Mouse (Mus musculus) midbrain, embryonic 16.5 days (tissue): Measurements from ENCODE around the gene Akap13. TPM values are rescaled to one million over a fixed set of nuclear protein-coding genes. Genes with fewer than 3 reads are reported as not detected.

ENCODE experiments used
- ATAC-seq: fragments of 200-750 bp; cut with Nextera tagmentation; 2 replicates; pipeline ENCODE4 v1.8.0; 2017; ENCODE audit warnings: moderate TSS enrichment
- H3K27ac ChIP-seq: fragments of 300-500 bp; sonication (generic); 2 replicates; pipeline ENCODE4 v1.5.1; 2014; ENCODE audit warnings: mild to moderate bottlenecking, low read length, mixed read lengths
- H3K27me3 ChIP-seq: fragments of 300-500 bp; sonication (generic); 2 replicates; pipeline ENCODE4 v1.6.1; 2014; ENCODE audit warnings: low read depth, low read length, mixed read lengths; ENCODE audit not compliant: control insufficient read depth, insufficient read depth
- H3K36me3 ChIP-seq: fragments of 300-500 bp; sonication (generic); 2 replicates; pipeline ENCODE4 v1.6.1; 2014; ENCODE audit warnings: mild to moderate bottlenecking, low read length, moderate library complexity, mixed read lengths; ENCODE audit not compliant: control insufficient read depth, insufficient read depth
- H3K4me1 ChIP-seq: fragments of 300-500 bp; sonication (generic); 2 replicates; pipeline ENCODE4 v1.6.1; 2014; ENCODE audit warnings: mild to moderate bottlenecking, low read length, mixed read lengths; ENCODE audit not compliant: control insufficient read depth, insufficient read depth
- H3K4me2 ChIP-seq: fragments of 300-500 bp; sonication (generic); 2 replicates; pipeline ENCODE4 v1.6.1; 2014; ENCODE audit warnings: mild to moderate bottlenecking, low read length, mixed read lengths
- H3K4me3 ChIP-seq: fragments of 300-500 bp; sonication (generic); 2 replicates; pipeline ENCODE4 v1.5.1; 2014; ENCODE audit warnings: low read depth, mild to moderate bottlenecking, low read length, moderate library complexity, mixed read lengths
- H3K9ac ChIP-seq: fragments of 300-500 bp; sonication (generic); 2 replicates; pipeline ENCODE4 v1.6.1; 2014; ENCODE audit warnings: low read depth, low read length, mixed read lengths
- H3K9me3 ChIP-seq: fragments of 300-500 bp; sonication (generic); replicated peaks from 2 replicates; pipeline ENCODE4 v1.6.1; 2014; ENCODE audit warnings: mild to moderate bottlenecking, low read length, mixed read lengths; ENCODE audit not compliant: control insufficient read depth, poor library complexity, severe bottlenecking
- WGBS: fragments of 180-500 bp; shearing (Covaris S2); extraction: QIAGEN DNeasy Blood & Tissue Kit; methylation state at CpG from one replicate; pipeline ENCODE4 v1.1.7; 2014; 5-methylcytosine and 5-hydroxymethylcytosine counted together
- polyA plus RNA-seq: library from polyadenylated mRNA; unstranded; fragments of >200 nt; fragmentation: Nextera tagmentation; extraction: Ambion mirVana; gene quantifications from 2 replicates; pipeline ENCODE4 v1.2.1, GENCODE M21; 2015

Gene Akap13
- polyA plus RNA-seq, 1 experiment from 2014 or later, result 10.7 TPM

DNA sequence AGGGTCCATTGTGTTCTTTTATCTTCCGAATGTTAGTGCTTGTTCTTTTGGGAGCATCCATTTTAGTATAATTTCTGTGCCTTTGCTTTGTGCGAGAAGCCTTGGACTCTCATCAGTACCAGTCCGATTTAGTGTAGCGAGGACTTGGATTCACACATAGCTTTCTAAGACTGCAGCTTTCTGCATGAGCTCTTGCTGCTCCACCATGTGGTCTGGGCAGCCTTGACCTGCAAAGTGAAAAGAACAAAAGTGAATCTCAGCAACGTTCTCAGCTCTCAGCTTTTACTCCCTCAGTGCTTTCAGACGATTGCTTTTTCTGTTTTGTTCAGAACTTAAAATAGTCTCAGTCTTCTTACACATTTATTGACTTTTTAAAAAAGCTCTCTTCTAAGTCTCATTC, 65.2 kb downstream of the Akap13 start:
- Histone ChIP-seq H3K9me3 (no peaks in the 10 kb centered on the region), H3K27me3 (no peaks in the 10 kb centered on the region), H3K36me3 (no peaks in the 10 kb centered on the region), H3K4me1 (peaks cover 3% of the 10 kb centered on the region; the same call in 1 of the 2 replicates), H3K4me2 (no peak overlapping the region), H3K9ac (no peak overlapping the region), H3K27ac (no peak overlapping the region), H3K4me3 (no peak overlapping the region)
- no peak for ATAC-seq
- 35% methylated on average over 6 of the region's 6 CpGs for WGBS

DNA sequence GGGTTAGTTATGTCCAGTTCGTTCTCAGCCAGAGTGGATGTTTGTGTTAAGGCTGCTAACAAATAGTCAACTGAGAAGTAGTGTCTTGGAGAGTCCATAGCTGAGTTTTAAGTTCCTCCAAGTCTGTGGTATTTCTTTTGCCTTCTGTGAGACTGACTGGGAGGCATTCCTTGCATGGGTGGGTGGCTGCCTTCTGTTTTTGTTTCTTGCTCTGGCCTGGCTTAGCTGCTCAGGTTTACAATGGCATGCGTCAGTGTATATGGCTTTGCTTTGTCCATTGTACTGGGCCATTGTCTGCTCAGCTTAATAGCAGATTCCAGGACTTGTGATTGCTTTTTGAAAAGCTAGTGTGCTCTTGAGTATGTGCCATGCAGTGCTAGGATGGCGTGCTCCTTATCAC, 65.9 kb downstream of the Akap13 start:
- H3K27me3 ChIP-seq, result no peaks in the 10 kb centered on the region
- H3K36me3 ChIP-seq, result no peaks in the 10 kb centered on the region
- H3K4me2 ChIP-seq, result no peak overlapping the region
- H3K4me1 ChIP-seq, result no peaks in the 10 kb centered on the region
- ATAC-seq, result no peak
- WGBS, result 23% methylated on average over 3 of the region's 3 CpGs
- H3K4me3 ChIP-seq, result no peak overlapping the region
- H3K9ac ChIP-seq, result no peak overlapping the region
- H3K9me3 ChIP-seq, result no peaks in the 10 kb centered on the region
- H3K27ac ChIP-seq, result no peak overlapping the region

DNA sequence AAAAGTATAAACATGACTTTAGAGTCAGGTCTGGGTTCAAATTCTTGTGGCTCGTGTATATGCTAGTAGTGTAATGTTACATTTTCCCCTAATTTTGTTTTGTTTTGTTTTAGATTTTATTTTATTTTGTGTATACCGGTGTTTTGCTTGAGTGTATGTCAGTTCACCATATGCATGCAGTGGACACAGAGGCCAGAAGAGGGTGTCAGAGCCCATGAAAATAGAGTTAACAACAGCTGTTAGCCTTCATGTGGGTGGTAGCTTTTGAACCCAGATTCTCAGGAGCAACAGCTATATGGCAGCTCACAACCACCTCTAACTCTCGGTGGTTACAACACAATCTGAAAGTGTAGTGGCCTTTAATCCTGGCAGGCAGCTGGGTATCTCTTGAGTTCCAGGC, 66.9 kb downstream of the Akap13 start:
- no peak overlapping the region for H3K27ac ChIP-seq
- H3K4me1 ChIP-seq, result no peaks in the 10 kb centered on the region
- 86% methylated on average over 3 of the region's 3 CpGs for WGBS
- no peak overlapping the region for H3K4me2 ChIP-seq
- no peaks in the 10 kb centered on the region for H3K9me3 ChIP-seq
- no peaks in the 10 kb centered on the region for H3K36me3 ChIP-seq
- H3K9ac ChIP-seq, result no peak overlapping the region
- no peaks in the 10 kb centered on the region for H3K27me3 ChIP-seq
- H3K4me3 ChIP-seq, result no peak overlapping the region
- no peak for ATAC-seq

DNA sequence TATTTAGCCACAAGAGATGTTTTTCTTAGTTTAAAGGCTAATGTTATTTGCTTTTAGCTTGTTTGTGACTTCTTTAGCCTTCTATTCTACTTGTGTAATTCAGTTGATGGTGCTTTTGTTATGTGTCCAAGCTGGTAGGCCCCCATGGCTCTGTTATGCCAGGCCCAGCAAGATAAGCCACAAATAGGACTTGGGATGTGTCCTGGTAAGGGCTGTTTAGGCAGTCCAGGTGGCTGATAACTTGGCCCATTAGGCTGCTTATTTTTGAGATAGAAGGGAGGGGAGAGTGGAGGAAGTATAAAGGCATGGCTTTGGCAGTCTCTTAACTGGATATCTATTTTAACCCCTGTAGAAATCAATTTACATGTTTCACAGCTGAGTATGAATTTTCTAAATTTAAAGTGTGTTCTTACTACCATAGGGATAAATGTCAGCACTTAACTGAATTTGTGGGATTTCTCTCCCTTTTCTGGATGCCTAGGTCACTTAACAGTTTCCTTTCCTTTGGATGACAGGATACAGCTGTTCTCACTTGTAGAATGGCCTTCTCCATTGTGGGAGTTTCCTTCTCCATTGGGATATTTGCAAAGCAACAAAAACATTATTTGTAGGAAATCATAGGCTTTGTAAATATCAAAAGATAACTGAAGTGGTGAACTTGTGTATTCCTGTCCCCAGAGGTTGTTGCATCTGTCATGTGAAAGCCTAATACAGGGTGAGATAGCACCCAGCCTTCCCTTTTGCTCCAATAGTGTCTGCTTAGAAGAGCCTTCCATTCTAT, 69.6 kb downstream of the Akap13 start:
- no peak overlapping the region for H3K4me2 ChIP-seq
- ATAC-seq, result no peak
- H3K9ac ChIP-seq, result no peak overlapping the region
- H3K27me3 ChIP-seq, result no peaks in the 10 kb centered on the region
- no peaks in the 10 kb centered on the region for H3K9me3 ChIP-seq
- no peaks in the 10 kb centered on the region for H3K36me3 ChIP-seq
- no peak overlapping the region for H3K27ac ChIP-seq
- H3K4me1 ChIP-seq, result no peaks in the 10 kb centered on the region
- H3K4me3 ChIP-seq, result no peak overlapping the region

DNA sequence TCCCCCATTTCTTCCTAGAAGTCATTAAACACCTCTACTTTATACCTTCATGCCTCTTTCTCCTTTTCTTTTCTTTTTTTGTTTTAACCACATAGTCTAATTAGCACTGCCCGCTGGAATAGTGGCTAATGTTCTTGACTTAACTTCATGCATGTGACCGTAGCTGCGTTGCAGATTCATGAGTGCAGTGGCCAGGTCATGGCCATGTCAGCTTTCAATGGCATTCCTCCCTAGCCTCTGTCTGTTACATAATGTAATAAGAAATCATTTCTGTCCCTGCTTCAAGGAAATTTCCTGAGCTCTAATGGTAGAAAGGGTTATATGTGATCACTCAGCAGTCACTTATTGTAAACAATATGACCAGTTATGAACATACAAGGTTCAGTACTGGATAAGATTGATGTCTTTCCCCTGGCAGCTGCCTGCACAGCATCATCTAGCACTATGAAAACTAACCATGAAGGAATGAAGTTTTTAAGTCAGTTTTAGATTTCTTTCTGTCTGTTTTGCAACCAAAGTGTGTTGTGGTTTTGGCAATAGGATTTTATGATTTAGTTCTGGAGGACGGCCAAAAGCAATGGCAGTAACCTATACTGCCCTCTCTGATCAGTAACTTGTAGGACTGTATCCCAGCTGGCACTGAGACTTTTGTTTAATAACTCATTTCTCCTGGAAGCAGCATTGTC, 70.5 kb downstream of the Akap13 start:
- no peak for ATAC-seq
- no peak overlapping the region for H3K4me2 ChIP-seq
- no peak overlapping the region for H3K4me3 ChIP-seq
- no peaks in the 10 kb centered on the region for H3K27me3 ChIP-seq
- H3K9ac ChIP-seq, result no peak overlapping the region
- no peak overlapping the region for H3K27ac ChIP-seq
- no peaks in the 10 kb centered on the region for H3K36me3 ChIP-seq
- 84% methylated on average over 4 of the region's 4 CpGs for WGBS
- H3K9me3 ChIP-seq, result no peaks in the 10 kb centered on the region
- H3K4me1 ChIP-seq, result no peaks in the 10 kb centered on the region

DNA sequence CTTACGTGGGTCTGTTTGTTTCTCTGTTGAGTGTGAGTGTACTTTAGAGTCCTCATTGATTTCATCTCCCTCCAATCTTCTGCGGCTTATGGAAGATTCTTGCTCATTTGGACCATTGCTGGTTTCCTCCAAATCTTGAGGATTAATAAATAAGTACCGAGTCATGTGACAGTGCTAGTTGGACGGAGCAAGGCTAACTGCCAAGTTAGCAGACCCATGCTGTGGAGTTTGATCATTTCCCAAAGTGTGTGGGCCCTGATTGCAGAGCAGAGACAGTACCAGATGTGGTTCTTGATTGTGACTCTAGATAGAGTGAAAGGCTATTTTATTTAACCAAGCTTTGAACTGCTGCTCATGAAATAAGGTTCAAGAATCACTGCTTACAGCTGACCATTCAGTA, 73.4 kb downstream of the Akap13 start:
- ATAC-seq, result no peak

DNA sequence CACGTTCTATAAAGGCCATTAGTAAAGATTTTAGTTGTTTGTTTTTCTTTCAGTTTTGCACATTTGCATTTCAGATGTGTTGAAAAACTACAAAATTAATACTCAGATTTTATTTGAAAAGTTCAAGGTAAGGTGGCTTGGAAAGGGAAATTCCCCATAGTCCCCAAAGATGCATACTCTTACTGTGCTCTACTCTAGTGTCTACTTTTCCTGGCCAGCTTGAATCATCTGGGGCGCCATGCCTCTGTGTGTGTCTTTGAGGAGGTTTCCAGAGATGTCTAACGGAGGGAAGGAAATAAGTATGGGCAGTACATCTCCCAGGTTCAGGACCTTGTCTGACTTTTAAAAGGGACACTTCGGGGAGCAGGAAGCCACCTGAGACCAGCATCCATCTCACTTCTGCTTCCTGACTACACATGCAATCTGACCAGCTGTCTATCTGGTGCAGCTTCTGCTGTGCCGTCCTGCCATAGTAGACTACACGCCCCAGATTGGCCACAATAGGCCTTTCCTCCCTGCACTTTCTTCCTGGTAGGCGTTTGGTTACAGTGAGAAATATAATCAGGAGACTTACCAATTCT, 74.6 kb downstream of the Akap13 start:
- no peak overlapping the region for H3K27ac ChIP-seq
- H3K4me1 ChIP-seq, result no peaks in the 10 kb centered on the region
- H3K4me3 ChIP-seq, result no peak overlapping the region
- H3K27me3 ChIP-seq, result no peaks in the 10 kb centered on the region
- no peak for ATAC-seq
- no peaks in the 10 kb centered on the region for H3K9me3 ChIP-seq
- no peak overlapping the region for H3K4me2 ChIP-seq
- no peak overlapping the region for H3K9ac ChIP-seq
- no peaks in the 10 kb centered on the region for H3K36me3 ChIP-seq
- 92% methylated on average over 7 of the region's 7 CpGs for WGBS

More for the DNA sequence above, 73.4 kb downstream of the Akap13 start:
- 88% methylated on average over 4 of the region's 4 CpGs for WGBS
- Histone ChIP-seq H3K9me3 (no peaks in the 10 kb centered on the region), H3K4me1 (no peaks in the 10 kb centered on the region), H3K27me3 (no peaks in the 10 kb centered on the region), H3K4me2 (no peak overlapping the region), H3K9ac (no peak overlapping the region), H3K27ac (no peak overlapping the region), H3K4me3 (no peak overlapping the region), H3K36me3 (no peaks in the 10 kb centered on the region)

DNA sequence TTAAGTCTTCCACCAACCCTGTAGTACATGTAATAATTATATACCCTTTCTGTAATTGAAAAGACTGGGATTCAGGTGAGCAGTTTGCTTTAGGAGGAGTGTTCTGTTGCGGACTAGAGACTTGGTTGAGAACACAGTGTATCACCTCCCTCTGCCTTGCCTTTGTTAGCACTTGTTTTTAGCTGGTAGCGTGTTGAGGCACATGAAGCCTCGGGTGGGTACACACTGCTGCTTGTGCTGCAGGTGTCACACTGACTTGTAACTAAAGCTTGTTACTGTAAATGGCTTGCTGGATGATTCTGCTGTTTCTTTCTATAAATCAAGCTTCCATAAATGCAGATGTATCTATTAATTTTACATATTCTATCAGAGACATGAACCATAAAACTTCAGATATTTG, 75.3 kb downstream of the Akap13 start:
- Histone ChIP-seq H3K27ac (no peak overlapping the region), H3K27me3 (no peaks in the 10 kb centered on the region), H3K4me2 (no peak overlapping the region), H3K36me3 (no peaks in the 10 kb centered on the region), H3K4me3 (no peak overlapping the region), H3K9me3 (no peaks in the 10 kb centered on the region), H3K9ac (no peak overlapping the region), H3K4me1 (no peaks in the 10 kb centered on the region)
- whole genome bisulfite sequencing, result 92% methylated on average over 3 of the region's 3 CpGs
- ATAC-seq, result no peak

DNA sequence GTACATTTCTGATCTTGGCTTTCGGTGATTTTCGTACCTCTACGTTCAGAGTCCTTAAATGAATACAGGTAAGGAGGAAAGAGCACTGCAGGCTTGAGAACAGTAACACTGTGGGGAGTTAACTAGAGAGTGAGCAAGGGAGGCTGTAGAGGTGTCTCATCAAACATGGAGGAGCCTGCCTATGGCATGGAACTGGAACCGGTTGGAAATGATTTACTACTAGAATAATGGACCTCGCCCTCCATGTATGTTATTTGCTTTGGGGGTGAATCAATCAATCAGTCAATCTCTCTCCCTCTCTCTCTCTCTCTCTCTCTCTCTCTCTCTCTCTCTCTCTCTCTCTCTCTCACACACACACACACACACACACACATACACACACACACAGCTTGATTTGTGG, 77.7 kb downstream of the Akap13 start:
- Histone ChIP-seq H3K27ac (no peak overlapping the region), H3K9ac (no peak overlapping the region), H3K4me1 (no peaks in the 10 kb centered on the region), H3K4me2 (no peak overlapping the region), H3K9me3 (no peaks in the 10 kb centered on the region), H3K36me3 (no peaks in the 10 kb centered on the region), H3K4me3 (no peak overlapping the region), H3K27me3 (no peaks in the 10 kb centered on the region)
- 95% methylated on average over 5 of the region's 5 CpGs for WGBS
- no peak for ATAC-seq
